Mouse (Mus musculus): ENCODE results near the gene Krt35.

GRCm38 (mm10) chr11:100121466-100121865, 25.4 kb upstream of the Krt35 start, which contains the start of gene Krt13:
- no peak for TF ChIP-seq MAX (IDR thresholded peaks at IDR 0.05)
- TF ChIP-seq CTCF (IDR thresholded peaks at IDR 0.05; ENCODE audit: control insufficient read depth, insufficient read depth, insufficient read length) = no peak
- no peak for TF ChIP-seq USF1 (IDR thresholded peaks at IDR 0.05; ENCODE audit: low read depth)
- no peak for TF ChIP-seq FOSL1 (IDR thresholded peaks at IDR 0.05; ENCODE audit: insufficient read depth, low read length, poor library complexity, severe bottlenecking)

All from C2C12 (cell line).